Mouse (Mus musculus) limb, embryonic 10.5 days (tissue): ENCODE data around the gene Impdh2. TPM values are rescaled to one million over a fixed set of nuclear protein-coding genes. Genes with fewer than 3 reads are reported as not detected.
"Not testable (repeated sequence)": the region's sequence is repeated elsewhere in the genome, so short reads cannot be mapped to it uniquely, and the experiment has no call there.

Experiments
- DNase-seq: peaks from one replicate; pipeline ENCODE4 v3.0.0-alpha.2; 2017; ENCODE audit warnings: low spot score
- H3K27ac ChIP-seq: fragments of 300-500 bp; sonication (generic); 2 replicates; pipeline ENCODE4 v1.5.1; 2016; ENCODE audit warnings: mild to moderate bottlenecking
- H3K27me3 ChIP-seq: fragments of 300-500 bp; sonication (generic); 2 replicates; pipeline ENCODE4 v1.6.1; 2016; ENCODE audit warnings: low read depth, mild to moderate bottlenecking; ENCODE audit not compliant: poor library complexity, severe bottlenecking
- H3K36me3 ChIP-seq: fragments of 300-500 bp; sonication (generic); 2 replicates; pipeline ENCODE4 v1.6.1; 2016; ENCODE audit warnings: mild to moderate bottlenecking, moderate library complexity
- H3K4me1 ChIP-seq: fragments of 300-500 bp; sonication (generic); 2 replicates; pipeline ENCODE4 v1.6.1; 2016
- H3K4me3 ChIP-seq: fragments of 300-500 bp; sonication (generic); 2 replicates; pipeline ENCODE4 v1.5.1; 2016; ENCODE audit warnings: mild to moderate bottlenecking, moderate library complexity
- H3K9me3 ChIP-seq: fragments of 300-500 bp; sonication (generic); replicated peaks from 2 replicates; pipeline ENCODE4 v1.6.1; 2016; ENCODE audit warnings: mild to moderate bottlenecking
- WGBS: fragments of 180-500 bp; shearing (Covaris S2); methylation state at CpG from one replicate; pipeline ENCODE4 v1.1.7; 2016; 5-methylcytosine and 5-hydroxymethylcytosine counted together
- microRNA counts: library from miRNA; unstranded; fragments of <30 nt; microRNA quantifications from one replicate; lab custom pipeline; 2017
- microRNA-seq: library from miRNA; unstranded; fragments of <30 nt; microRNA quantifications from one replicate; pipeline ENCODE4, GENCODE M21; 2017
- polyA plus RNA-seq: library from polyadenylated mRNA; unstranded; fragments of >200 nt; fragmentation: Nextera tagmentation; extraction: Ambion mirVana; gene quantifications from 2 replicates; pipeline ENCODE4 v1.2.1, GENCODE M21; 2016

Gene Impdh2
- polyA plus RNA-seq, 1 experiment from 2014 or later: 255 TPM

DNA sequence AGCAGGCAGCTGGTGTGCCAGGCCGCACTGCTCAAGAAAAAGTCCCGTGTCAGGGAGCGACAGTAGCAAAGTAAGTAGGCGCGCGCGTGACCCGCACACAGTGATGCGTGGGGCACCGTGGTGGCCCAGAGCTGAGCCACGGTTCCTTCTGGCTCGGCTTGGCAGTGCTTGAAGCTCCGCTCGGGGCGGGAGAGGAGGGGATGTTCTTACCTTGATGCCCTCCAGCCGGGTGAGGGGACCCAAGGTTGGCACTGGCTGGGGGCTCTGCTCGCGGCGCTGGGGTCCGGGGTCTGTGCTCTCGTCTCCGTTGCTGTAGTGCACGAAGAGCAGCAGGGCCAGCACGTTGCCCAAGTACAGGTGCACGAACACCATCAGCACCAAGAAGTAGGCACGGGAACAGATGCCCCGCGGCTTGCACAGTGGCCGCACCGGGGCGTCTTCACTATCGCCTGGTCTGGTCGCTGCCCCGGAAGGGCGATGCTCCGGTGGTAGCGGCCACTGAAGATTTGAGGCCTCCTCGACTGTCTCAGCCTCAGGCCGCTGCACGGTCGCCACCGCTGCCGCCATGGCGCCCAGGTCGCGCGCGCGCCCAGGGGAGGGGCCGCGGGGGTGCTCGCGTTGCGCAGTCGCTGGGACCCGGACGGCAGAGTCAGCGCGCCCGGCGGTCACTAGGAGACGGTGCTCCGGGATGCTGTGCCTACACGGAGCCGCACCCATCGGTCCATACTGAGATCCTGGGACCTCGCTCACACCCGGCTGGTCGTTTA, 37.1 kb downstream of the Impdh2 start, which contains the start of gene P4htm:
TSS of gene P4htm (minus strand) at position 670 of the 767 bp plus-strand sequence.
- Histone ChIP-seq H3K27me3 (peaks cover 13% of the 10 kb centered on the region), H3K9me3 (no peaks in the 10 kb centered on the region), H3K36me3 (peaks cover 6% of the 10 kb centered on the region; the same call in 1 of the 2 replicates), H3K4me3 (peak within 1 kb of the TSS; percentile 84), H3K27ac (peak within 1 kb of the TSS; percentile 82), H3K4me1 (peaks cover 15% of the 10 kb centered on the region)
- DNase-seq: peak; percentile 76
- whole genome bisulfite sequencing: 2% methylated on average over 69 of the region's 69 CpGs

DNA sequence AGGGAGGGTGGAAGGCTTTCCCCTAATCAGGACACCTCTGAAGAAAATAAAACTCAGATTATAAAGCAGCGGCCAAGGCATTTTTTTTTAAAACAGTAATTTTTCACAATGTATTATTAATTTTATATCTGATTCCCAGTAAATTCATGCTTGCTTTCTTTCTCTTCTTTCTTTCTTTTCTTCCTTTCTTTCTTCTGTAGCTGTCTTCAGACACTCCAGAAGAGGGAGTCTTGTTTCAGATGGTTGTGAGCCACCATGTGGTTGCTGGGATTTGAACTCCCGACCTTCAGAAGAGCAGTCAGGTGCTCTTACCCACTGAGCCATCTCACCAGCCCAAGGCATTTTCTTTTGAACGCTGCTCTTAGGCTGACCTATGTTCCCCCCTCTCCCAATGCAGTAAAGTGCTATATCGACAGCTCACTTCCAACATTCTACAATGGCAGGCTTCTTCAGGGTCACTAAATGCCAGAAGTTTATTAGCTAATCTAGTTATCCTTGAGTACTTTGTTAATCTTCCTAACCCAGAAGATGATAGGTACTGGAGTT, 39.0 kb downstream of the Impdh2 start:
- WGBS: 78% methylated on average over 4 of the region's 4 CpGs
- H3K27ac ChIP-seq: no peak overlapping the region
- no peak for DNase-seq
- peaks cover 17% of the 10 kb centered on the region for H3K4me1 ChIP-seq
- H3K36me3 ChIP-seq: peaks cover 25% of the 10 kb centered on the region
- no peaks in the 10 kb centered on the region for H3K9me3 ChIP-seq
- peaks cover 13% of the 10 kb centered on the region for H3K27me3 ChIP-seq
- no peak overlapping the region for H3K4me3 ChIP-seq

DNA sequence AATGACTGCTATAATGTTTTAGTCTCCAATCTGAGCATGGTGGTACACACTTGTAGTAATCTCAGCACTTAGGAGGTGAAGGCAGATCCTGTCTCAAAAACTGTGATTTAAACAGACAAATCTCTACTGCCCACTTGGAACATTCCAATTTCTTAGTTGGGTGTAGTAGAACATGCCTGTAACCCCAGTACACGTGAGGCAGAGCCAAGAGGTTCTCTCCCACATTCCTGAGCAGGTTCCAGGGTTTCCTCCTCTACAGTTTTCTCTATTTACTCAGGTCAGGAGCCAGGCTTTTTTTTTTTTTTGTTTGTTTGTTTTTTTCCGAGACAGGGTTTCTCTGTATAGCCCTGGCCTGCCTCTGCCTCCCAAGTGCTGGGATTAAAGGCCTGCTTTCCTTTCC, 39.9 kb downstream of the Impdh2 start:
- H3K4me1 ChIP-seq: peaks cover 26% of the 10 kb centered on the region
- peaks cover 13% of the 10 kb centered on the region for H3K27me3 ChIP-seq
- H3K9me3 ChIP-seq: no peaks in the 10 kb centered on the region
- 66% methylated on average over 2 of the region's 2 CpGs for WGBS
- peaks cover 35% of the 10 kb centered on the region for H3K36me3 ChIP-seq
- no peak overlapping the region for H3K27ac ChIP-seq
- no peak for DNase-seq
- H3K4me3 ChIP-seq: no peak overlapping the region

DNA sequence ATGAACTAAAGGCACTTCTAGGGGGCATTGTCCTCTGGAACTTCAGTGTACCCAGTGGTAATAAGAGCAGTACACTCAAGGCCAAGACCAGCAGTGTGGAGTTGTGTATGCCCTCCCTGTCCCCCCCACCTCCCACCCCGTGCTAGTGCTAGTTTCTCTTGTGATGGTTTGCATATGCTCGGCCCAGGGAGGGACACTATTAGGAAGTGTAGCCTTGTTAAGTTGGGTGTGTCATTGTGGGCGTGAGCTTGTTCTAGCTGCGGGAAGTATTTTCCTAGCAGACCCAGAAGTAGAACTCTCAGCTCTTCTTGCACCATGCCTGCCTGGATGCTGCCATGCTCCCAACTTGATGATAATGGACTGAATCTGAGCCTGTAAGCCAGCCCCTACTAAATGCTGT, 41.9 kb downstream of the Impdh2 start:
- H3K27me3 ChIP-seq: peaks cover 3% of the 10 kb centered on the region; the same call in 1 of the 2 replicates
- peaks cover 53% of the 10 kb centered on the region for H3K36me3 ChIP-seq
- H3K4me1 ChIP-seq: peaks cover 23% of the 10 kb centered on the region
- H3K9me3 ChIP-seq: no peaks in the 10 kb centered on the region
- no peak overlapping the region for H3K4me3 ChIP-seq
- no peak for DNase-seq
- no peak overlapping the region for H3K27ac ChIP-seq
- 82% methylated on average over 4 of the region's 4 CpGs for WGBS

DNA sequence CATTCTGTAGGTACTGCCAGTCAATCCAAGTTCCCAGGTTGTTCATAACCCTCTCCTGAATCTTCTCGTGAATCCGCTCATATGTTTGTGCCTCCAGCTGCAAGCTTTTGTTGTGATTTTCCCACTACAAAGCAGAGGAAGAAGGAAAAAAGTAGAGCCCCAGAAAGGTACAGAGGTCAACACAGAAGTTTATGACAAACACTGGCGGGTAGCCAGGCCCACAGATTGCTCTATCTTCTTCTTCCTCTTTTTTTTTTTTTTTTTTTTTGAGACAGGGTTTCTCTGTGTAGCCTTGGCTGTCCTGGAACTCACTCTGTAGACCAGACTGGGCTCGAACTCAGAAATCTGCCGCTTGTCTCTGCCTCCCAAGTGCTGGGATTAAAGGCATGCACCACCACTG, 47.8 kb downstream of the Impdh2 start:
- H3K4me3 ChIP-seq, H3K9me3 ChIP-seq, H3K27me3 ChIP-seq, H3K27ac ChIP-seq, DNase-seq: not testable (repeated sequence)
- 90% methylated on average over 5 of the region's 5 CpGs for WGBS
- peaks cover 99% of the 10 kb centered on the region for H3K36me3 ChIP-seq
- H3K4me1 ChIP-seq: peaks cover 12% of the 10 kb centered on the region

DNA sequence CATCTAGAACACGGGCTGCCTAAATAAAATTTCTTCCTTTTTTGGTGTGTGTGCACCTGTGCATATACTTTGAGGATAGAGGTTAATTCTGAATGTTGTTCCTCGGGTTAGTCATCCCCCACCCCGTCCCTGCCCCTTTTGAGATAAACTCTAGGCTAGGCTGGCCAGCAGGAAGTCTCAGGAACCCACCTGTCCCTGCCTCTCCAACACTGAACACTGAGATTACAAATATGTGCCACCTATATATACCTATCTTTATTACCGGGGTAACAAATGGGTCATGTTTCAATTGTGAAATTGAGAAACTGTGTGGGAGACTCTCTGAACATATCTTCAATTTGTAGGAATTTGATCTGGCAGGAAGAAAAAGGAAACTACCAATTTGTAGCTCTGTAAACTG, 48.8 kb downstream of the Impdh2 start:
- H3K4me1 ChIP-seq: peaks cover 12% of the 10 kb centered on the region
- no peaks in the 10 kb centered on the region for H3K27me3 ChIP-seq
- H3K27ac ChIP-seq: no peak overlapping the region
- H3K9me3 ChIP-seq: no peaks in the 10 kb centered on the region
- H3K36me3 ChIP-seq: peaks cover 99% of the 10 kb centered on the region
- no peak for DNase-seq
- WGBS: 95% methylated on average over 4 of the region's 4 CpGs
- H3K4me3 ChIP-seq: no peak overlapping the region

DNA sequence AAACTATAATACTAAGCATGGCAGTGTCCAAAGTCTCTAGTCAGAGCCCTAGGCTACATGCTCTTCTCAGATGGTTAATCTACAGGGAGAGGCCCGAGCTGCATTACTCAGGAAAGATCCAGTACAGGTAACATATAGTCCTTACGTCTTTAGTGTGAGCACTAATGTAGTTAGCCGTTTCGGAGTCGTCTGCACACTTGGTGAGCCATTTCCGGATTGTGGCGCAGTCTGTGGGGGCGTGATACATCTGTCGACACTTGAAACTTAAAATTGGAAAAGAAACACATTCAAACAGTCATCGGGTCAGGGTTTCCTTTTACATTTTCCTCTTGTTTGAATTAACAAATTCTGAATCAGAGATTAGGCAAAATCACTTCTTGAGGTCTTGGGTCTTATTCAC, 51.4 kb downstream of the Impdh2 start:
- H3K9me3 ChIP-seq: no peaks in the 10 kb centered on the region
- 95% methylated on average over 10 of the region's 10 CpGs for WGBS
- H3K4me3 ChIP-seq: no peak overlapping the region
- no peaks in the 10 kb centered on the region for H3K27me3 ChIP-seq
- peaks cover 100% of the 10 kb centered on the region for H3K36me3 ChIP-seq
- DNase-seq: no peak
- no peak overlapping the region for H3K27ac ChIP-seq
- H3K4me1 ChIP-seq: no peaks in the 10 kb centered on the region

MicroRNAs encoded within 50 kb of the gene (microRNA counts, 519-probe panel; counts per million panel counts)
- microRNA mmu-miR-191 (lab: Ali Mortazavi, UCI) (4,814 counts per million, percentile 84 among the panel's probes with 10 or more counts), microRNA mmu-miR-425 (lab: Ali Mortazavi, UCI) (3,878 counts per million, percentile 78 among the panel's probes with 10 or more counts)

Small RNAs within 50 kb of the gene (microRNA-seq; reads per million reads assigned to microRNA genes)
- not detected for gene Gm24083
- not detected for gene Mir191
- 2,079 reads per million, percentile 84 among the genes with 10 or more reads in this experiment for gene Mir425

Other genes with a start within 250 kb of the Impdh2 start
- gene Gpx1, start 221.4 kb upstream of the Impdh2 start, polyA plus RNA-seq: 824 and 909 TPM in 2 replicates
- 132 and 140 TPM in 2 replicates for gene Usp4, start 212.4 kb upstream of the Impdh2 start, polyA plus RNA-seq
- 0.69 and 0.98 TPM in 2 replicates for gene 1700102P08Rik, start 167.5 kb upstream of the Impdh2 start, polyA plus RNA-seq
- 1.1 and 1.3 TPM in 2 replicates for gene Ccdc36, start 131.8 kb upstream of the Impdh2 start, polyA plus RNA-seq
- gene BC048562, start 123.8 kb upstream of the Impdh2 start, polyA plus RNA-seq: not detected in 2 replicates
- 62.8 and 65.8 TPM in 2 replicates for gene Ccdc71, start 99.8 kb upstream of the Impdh2 start, polyA plus RNA-seq
- 10.9 and 17.8 TPM in 2 replicates for gene Klhdc8b, start 98.7 kb upstream of the Impdh2 start, polyA plus RNA-seq
- gene Lamb2, start 80.5 kb upstream of the Impdh2 start, polyA plus RNA-seq: 19.7 and 31.6 TPM in 2 replicates
- gene Usp19, start 69.7 kb upstream of the Impdh2 start, polyA plus RNA-seq: 87.2 and 107 TPM in 2 replicates
- 124 and 127 TPM in 2 replicates for gene Qars, start 52.6 kb upstream of the Impdh2 start, polyA plus RNA-seq
- 170 and 173 TPM in 2 replicates for gene Qrich1, start 43.5 kb upstream of the Impdh2 start, polyA plus RNA-seq
- 46.2 and 49.3 TPM in 2 replicates for gene Ndufaf3, start 7.1 kb downstream of the Impdh2 start, polyA plus RNA-seq
- 175 and 214 TPM in 2 replicates for gene Dalrd3, start 9.6 kb downstream of the Impdh2 start, polyA plus RNA-seq
- gene Wdr6, start 18.5 kb downstream of the Impdh2 start, polyA plus RNA-seq: 165 and 236 TPM in 2 replicates
- 3.7 and 6.5 TPM in 2 replicates for gene P4htm, start 37.4 kb downstream of the Impdh2 start, polyA plus RNA-seq
- 59.0 and 59.2 TPM in 2 replicates for gene Arih2, start 89.1 kb downstream of the Impdh2 start, polyA plus RNA-seq
- gene Slc25a20, start 101.8 kb downstream of the Impdh2 start, polyA plus RNA-seq: 28.8 and 35.7 TPM in 2 replicates
- 27.0 and 27.8 TPM in 2 replicates for gene Prkar2a, start 129.0 kb downstream of the Impdh2 start, polyA plus RNA-seq
- 93.9 and 121 TPM in 2 replicates for gene Ip6k2, start 223.5 kb downstream of the Impdh2 start, polyA plus RNA-seq
- 13.0 and 21.0 TPM in 2 replicates for gene Nckipsd, start 248.1 kb downstream of the Impdh2 start, polyA plus RNA-seq